Mouse (Mus musculus) adrenal gland, postnatal 0 days (tissue): ENCODE results near the gene Vmn1r158. TPM values are rescaled to one million over a fixed set of nuclear protein-coding genes. Genes with fewer than 3 reads are reported as not detected.

Source experiments
- polyA plus RNA-seq: library from polyadenylated mRNA; unstranded; fragments of >200 nt; fragmentation: Nextera tagmentation; extraction: Ambion mirVana; gene quantifications from 2 replicates; pipeline ENCODE4 v1.2.1, GENCODE M21; 2015

The Vmn1r158 gene
- polyA plus RNA-seq = not detected in 2 replicates

DNA sequence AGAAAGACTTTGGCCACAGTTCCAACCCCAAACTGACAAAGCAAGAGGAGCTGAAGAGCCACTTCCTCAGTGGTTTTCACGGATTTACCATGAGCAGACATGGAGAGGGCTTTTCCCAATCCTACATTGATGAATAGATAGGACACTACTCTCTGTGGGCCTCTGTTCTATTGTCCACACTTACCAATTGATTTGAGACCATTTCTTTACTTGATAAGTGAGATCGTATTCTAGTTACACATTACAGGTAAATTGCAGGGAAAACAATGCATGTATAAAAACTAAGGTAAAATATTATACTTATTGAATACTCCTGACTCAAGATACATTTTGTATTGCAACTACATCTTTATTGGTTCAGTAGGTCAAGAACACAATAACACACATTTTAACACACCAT lies at the start of gene Vmn1r158:
Vmn1r158 (minus strand) TSS at position 101 of the 400 bp plus-strand sequence.

DNA sequence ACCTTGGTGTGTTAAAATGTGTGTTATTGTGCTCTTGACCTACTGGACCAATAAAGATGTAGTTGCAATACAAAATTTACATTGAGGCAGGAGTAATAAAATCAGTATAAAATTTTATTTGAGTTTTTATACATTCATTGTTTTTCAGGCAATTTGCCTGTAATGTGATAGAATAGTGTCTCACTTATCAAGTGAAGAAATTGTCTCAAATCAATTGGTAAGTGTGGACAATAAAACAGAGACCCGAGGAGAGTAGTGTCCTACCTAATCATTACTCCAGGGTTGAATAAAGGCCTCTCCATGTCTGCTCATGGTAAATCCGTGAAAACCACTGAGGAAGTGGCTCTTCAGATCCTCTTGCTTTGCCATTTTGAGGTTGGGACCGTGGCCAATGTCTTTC lies 29.2 kb downstream of the Vmn1r158 start, which contains the start of gene Vmn1r157:
Vmn1r157 (plus strand) TSS at position 301 of the 400 bp plus-strand sequence.

Other genes with a start within 250 kb of the Vmn1r158 start
- not detected in 2 replicates for gene Gm4201, start 225.4 kb downstream of the Vmn1r158 start, polyA plus RNA-seq
- gene Gm4565, start 202.7 kb downstream of the Vmn1r158 start, polyA plus RNA-seq = 0.16 TPM in 1 of 2 replicates, not detected in the other
- not detected in 2 replicates for gene Vmn1r155, start 132.8 kb downstream of the Vmn1r158 start, polyA plus RNA-seq
- gene Gm8693, start 98.5 kb downstream of the Vmn1r158 start, polyA plus RNA-seq = not detected in 2 replicates
- not detected in 2 replicates for gene Gm4567, start 71.1 kb downstream of the Vmn1r158 start, polyA plus RNA-seq
- gene Vmn1r157, start 29.1 kb downstream of the Vmn1r158 start, polyA plus RNA-seq = not detected in 2 replicates
- gene Vmn1r159, start 52.8 kb upstream of the Vmn1r158 start, polyA plus RNA-seq = not detected in 2 replicates
- not detected in 2 replicates for gene Vmn1r160, start 80.4 kb upstream of the Vmn1r158 start, polyA plus RNA-seq
- gene Gm4214, start 193.9 kb upstream of the Vmn1r158 start, polyA plus RNA-seq = not detected in 2 replicates
- gene Gm4216, start 229.1 kb upstream of the Vmn1r158 start, polyA plus RNA-seq = not detected in 2 replicates